Mouse (Mus musculus) megakaryocyte progenitor cell, adult 5-6 weeks (primary cell): ENCODE data around the gene Usp36. TPM values are rescaled to one million over a fixed set of nuclear protein-coding genes. Genes with fewer than 3 reads are reported as not detected.
"Not testable (repeated sequence)": the region's sequence is repeated elsewhere in the genome, so short reads cannot be mapped to it uniquely, and the experiment has no call there.

Source experiments
- ATAC-seq: replicated peaks from 2 replicates; pipeline ENCODE4 v1.8.0; 2016; ENCODE audit warnings: mild to moderate bottlenecking, moderate TSS enrichment, inconsistent platforms; ENCODE audit not compliant: poor library complexity
- total RNA-seq, 2 experiments: library from RNA; stranded (forward) in 1 of 2; stranded (reverse) in 1 of 2; fragments of 157-497, 149-512 nt in 1 of 2; fragments of 200-1000 nt in 1 of 2; gene quantifications; 2 replicates each; pipeline versions ENCODE4 v1.2.3 to v1.2.4; 2015 to 2017

The Usp36 gene
- total RNA-seq, 2 experiments from 2014 or later, result 11.7 to 23.7 TPM

GRCm38 (mm10) chr11:118303959-118304358 is 13.9 kb upstream of the Usp36 start:
- not testable (repeated sequence) for ATAC-seq

GRCm38 (mm10) chr11:118298810-118299209 is 8.8 kb upstream of the Usp36 start:
- ATAC-seq, result peak; percentile 57

GRCm38 (mm10) chr11:118297967-118298366 is 7.9 kb upstream of the Usp36 start:
- ATAC-seq, result 0 out of 2 replicates have a peak, but pooled peaks have one; percentile 31

GRCm38 (mm10) chr11:118295026-118295425 is 5.0 kb upstream of the Usp36 start:
- no peak for ATAC-seq

GRCm38 (mm10) chr11:118292671-118293070 is 2.6 kb upstream of the Usp36 start:
- no peak for ATAC-seq

GRCm38 (mm10) chr11:118289562-118289961 is 482 bp downstream of the Usp36 start:
- no peak; the same call in 1 of the 2 replicates for ATAC-seq

- peak; percentile 35 for ATAC-seq
Observed at GRCm38 (mm10) chr11:118289037-118289511, 970 bp downstream of the Usp36 start.

GRCm38 (mm10) chr11:118287573-118287972 is 2.5 kb downstream of the Usp36 start:
- ATAC-seq, result no peak

GRCm38 (mm10) chr11:118286434-118286833 is 3.6 kb downstream of the Usp36 start:
- ATAC-seq, result no peak

GRCm38 (mm10) chr11:118285791-118286190 is 4.3 kb downstream of the Usp36 start:
- no peak for ATAC-seq

- no peak for ATAC-seq
Observed at GRCm38 (mm10) chr11:118280218-118280617, 9.8 kb downstream of the Usp36 start.

- no peak for ATAC-seq
Observed at GRCm38 (mm10) chr11:118276328-118276727, 13.7 kb downstream of the Usp36 start.

GRCm38 (mm10) chr11:118275092-118275491 is 15.0 kb downstream of the Usp36 start:
- ATAC-seq, result peak; percentile 38; the same call in 1 of the 2 replicates

GRCm38 (mm10) chr11:118269827-118270226 is 20.2 kb downstream of the Usp36 start:
- ATAC-seq, result peak; percentile 61; the same call in 1 of the 2 replicates

- no peak for ATAC-seq
Observed at GRCm38 (mm10) chr11:118266666-118267046, 23.4 kb downstream of the Usp36 start.

GRCm38 (mm10) chr11:118266044-118266665 is 23.9 kb downstream of the Usp36 start:
- ATAC-seq, result no peak

GRCm38 (mm10) chr11:118265621-118266020 is 24.4 kb downstream of the Usp36 start:
- no peak for ATAC-seq

GRCm38 (mm10) chr11:118263146-118263545 is 26.9 kb downstream of the Usp36 start:
- no peak for ATAC-seq

- ATAC-seq, result no peak
Observed at GRCm38 (mm10) chr11:118260081-118260480, 30.0 kb downstream of the Usp36 start.

GRCm38 (mm10) chr11:118259580-118259979 is 30.5 kb downstream of the Usp36 start:
- ATAC-seq, result no peak

- ATAC-seq, result no peak
Observed at GRCm38 (mm10) chr11:118256371-118256770, 33.7 kb downstream of the Usp36 start.

- ATAC-seq, result peak; percentile 81
Observed at GRCm38 (mm10) chr11:118254159-118254951, 35.7 kb downstream of the Usp36 start.
